Mouse (Mus musculus): ENCODE measurements at regions not wholly inside any gene's neighbourhood (a gene's known extent, or its start where the extent isn't known, plus 50 kb on each side); places are given as distances from the start of the nearest gene placed in this dataset.

DNA sequence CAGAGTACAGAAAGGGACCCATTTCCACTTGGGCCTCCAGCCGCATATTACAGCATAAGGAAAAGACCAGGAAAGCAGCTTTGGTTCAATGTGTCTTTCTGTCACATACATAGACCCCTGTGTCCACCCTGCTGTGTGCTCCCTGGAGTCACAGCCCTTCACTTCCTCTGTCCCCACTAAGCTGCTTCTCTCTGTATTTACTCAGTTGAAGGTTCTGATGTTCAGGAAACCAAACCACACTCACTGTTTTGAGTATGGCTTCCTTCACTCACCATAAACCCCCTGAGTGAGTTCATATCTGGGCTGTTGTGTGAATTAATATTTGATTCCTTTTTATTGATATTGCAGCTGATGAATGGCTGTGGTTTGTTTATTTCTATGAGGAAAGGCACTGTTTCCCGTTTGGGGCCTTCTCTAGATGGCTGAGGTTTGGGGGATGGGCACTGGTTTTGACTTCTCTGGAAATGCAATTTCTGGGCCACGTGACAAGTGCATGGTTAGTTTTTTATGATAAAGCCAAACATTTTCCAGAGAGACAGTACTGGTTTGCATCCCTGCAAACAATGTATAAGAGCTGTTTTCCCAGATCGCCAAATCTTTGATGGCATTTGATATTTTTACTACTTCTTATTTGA, 157.0 kb upstream of the Ctnnb1 start:
- TF ChIP-seq POLR2A (IDR thresholded peaks at IDR 0.05; ENCODE audit: insufficient read length, low read depth) (no peak), MYOD1 (IDR thresholded peaks at IDR 0.05; ENCODE audit: control insufficient read depth in 1 of 3, insufficient read length in 2 of 3, low read depth in 2 of 3) (no peak), SRF (IDR thresholded peaks at IDR 0.05; ENCODE audit: control insufficient read depth, insufficient read length, low read depth) (no peak), POLR2AphosphoS2 (IDR thresholded peaks at IDR 0.05; ENCODE audit: insufficient read length, low read depth) (no peak), USF1 (IDR thresholded peaks at IDR 0.05; ENCODE audit: low read depth) (no peak), TCF12 (IDR thresholded peaks at IDR 0.05; ENCODE audit: insufficient read depth, poor library complexity, severe bottlenecking) (no peak), MAX (IDR thresholded peaks at IDR 0.05; ENCODE audit: low read depth) (no peak), MYOG (IDR thresholded peaks at IDR 0.05; ENCODE audit: control insufficient read depth in 1 of 3, insufficient read depth in 1 of 3, insufficient read length in 2 of 3, low read depth in 2 of 3) (no peak)
